Mouse (Mus musculus): ENCODE measurements around the gene Csrnp3.

Csrnp3 gene

GRCm38 (mm10) chr2:66024837-66025236 is 179.3 kb downstream of the Csrnp3 start:
- no peak for DNase-seq

GRCm38 (mm10) chr2:66028812-66029211 is 183.2 kb downstream of the Csrnp3 start:
- DNase-seq: no peak

- no peak for DNase-seq
Measured at GRCm38 (mm10) chr2:66034907-66035679, 189.5 kb downstream of the Csrnp3 start.

DNA sequence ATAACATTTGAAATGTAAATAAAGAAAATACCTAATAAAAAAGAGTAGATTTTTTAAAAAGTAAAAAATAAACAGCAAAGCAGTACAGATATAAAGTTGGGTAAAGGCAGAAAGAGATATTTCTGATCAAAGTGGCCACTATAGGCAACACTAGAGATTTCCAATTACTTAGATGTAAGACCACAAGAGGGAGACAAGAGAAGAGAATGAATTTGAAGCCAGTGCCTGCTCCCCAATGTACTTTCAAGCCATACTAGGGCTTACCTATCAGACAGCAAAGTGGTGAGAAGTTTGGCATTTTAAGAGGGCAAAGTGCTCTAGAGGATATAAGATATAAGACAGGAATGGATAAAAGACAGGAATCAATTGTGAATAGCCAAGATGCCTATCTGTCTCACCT is 195.0 kb downstream of the Csrnp3 start:
- DNase-seq: no peak

- no peak for DNase-seq
Measured at GRCm38 (mm10) chr2:66041203-66041916, 195.8 kb downstream of the Csrnp3 start.

DNA sequence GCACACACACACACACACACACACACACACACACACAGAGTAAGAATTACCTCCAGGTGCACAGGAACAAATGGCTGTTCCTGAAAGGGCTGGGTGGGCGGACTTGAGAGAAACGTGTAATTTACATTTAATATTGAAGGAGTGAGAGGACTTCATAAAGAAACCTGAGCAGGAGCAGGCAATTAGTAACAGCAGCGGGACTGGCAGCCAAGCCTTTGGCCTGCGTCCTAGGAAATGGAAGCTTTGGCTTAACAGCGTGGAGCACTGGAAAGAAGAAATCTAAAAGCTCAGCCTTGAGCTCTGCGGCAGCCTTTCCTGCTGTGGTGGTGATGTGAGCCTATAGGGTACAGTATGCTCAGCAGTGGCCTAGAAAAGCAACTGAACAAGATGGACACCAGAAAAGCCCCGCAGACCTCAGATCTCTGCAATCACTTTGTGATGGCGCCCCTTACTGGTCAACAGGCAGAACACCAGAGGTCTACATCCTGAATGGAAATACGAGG is 196.4 kb downstream of the Csrnp3 start:
- DNase-seq: peak; percentile 63

DNA sequence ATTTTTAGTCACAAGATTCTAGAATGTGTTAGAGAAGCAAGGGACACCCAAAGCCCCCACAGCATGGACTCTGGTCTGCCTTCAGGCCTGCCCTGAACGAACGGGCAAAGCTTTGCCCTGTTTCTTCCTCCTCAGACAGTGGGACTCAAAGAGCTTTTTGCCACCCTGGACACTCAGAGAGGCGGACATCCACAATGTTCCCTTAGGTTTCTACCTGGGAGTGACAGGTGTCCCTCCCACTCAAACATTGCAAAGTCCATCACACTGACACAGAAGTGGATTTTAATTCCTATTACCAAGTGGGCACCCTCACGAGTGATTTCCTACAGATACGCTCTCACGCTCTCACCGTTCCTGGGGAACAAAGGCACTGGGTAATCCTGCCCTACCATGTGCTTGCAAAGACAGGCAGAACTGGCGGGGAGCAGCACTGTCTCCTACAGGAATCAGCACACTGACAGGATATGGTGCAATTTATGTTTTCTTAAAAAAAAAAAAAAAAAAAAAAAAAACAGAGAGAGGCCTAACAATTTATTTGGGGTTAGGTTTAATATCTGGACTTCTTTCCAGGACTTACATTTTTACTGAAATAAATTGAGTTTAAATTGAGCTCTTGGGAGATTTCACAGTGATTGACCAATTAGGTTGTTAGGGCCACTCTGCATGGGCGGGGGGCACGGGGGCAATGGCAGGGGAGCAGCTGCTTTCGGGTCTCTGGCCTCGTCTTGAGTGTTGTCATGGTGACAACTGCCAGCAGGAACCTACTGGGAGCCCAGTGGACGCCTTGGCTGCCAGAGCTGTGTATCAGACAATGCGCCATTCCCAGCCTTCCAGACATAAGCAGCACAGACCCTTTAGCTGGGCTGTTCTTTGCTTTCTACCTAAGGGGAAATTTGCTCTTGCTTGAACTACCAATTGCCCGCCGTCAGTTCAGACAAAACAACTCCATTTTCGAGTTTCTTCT is 198.2 kb downstream of the Csrnp3 start:
- DNase-seq: no peak

- no peak for DNase-seq
Measured at GRCm38 (mm10) chr2:66044405-66045089, 199.0 kb downstream of the Csrnp3 start.

DNA sequence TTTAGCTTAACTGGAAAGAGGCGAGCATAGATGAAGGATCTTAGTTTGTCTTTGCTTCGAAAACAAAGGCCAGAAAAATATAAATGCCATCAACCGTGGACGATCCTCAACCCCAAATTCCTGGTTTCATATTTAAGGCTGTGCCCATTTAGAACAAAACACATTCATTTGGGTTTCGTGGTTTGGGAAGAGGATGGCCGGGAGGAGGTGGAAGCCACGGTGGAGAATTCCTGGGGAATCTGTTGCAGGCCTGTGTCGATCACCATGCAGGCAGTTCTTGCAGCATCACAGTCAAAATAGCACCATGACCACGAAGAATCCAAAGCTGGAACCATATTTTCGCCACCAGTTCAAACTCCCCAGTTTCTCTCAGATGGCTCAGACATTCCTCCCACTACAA is 217.7 kb downstream of the Csrnp3 start:
- DNase-seq: no peak

DNA sequence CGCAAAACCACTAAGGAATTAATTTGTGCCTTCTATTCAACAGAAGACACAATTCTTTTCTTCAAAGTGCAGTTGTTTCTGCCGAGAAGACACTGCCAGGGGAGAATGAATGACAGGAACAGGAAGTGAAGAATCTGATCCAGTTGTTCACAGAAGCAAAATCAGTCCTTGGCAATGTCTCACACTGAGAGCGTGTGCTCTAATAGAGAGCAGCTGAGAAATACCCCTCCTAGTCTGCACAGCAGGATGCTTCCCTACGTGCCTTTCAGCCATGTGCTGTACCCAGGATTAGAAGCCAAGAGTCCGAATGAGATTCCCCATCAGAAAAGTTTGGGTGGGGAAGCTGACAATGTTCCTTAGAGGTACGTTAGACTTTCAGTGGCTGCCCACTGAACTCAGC is 223.9 kb downstream of the Csrnp3 start:
- DNase-seq: no peak

DNA sequence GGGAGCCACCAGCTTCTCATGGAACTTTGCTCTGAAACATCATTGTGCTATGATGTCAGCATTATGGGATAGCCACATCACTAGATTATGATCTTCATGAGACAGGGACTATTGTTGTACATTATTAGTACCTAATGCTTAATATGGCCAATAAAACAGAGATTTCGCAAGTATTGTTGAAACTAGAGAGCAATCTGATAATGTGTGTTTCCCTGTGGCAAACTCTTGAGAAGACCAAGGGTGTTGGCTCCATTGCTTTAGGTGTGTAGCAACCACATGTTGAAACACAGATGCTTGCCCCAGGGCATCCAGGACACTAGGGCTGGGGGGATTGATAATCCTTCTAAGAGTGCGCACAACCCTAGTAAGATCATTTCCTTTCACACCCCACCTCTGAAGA is 235.2 kb downstream of the Csrnp3 start:
- no peak for DNase-seq
